Mouse (Mus musculus) limb, embryonic 14.5 days (tissue): ENCODE measurements around the gene Mgll. TPM values are rescaled to one million over a fixed set of nuclear protein-coding genes. Genes with fewer than 3 reads are reported as not detected.

Experiments
- ATAC-seq: fragments of 200-750 bp; cut with Nextera tagmentation; 2 replicates; pipeline ENCODE4 v1.8.0; 2017; ENCODE audit warnings: low read depth, moderate number of reproducible peaks, moderate TSS enrichment; ENCODE audit not compliant: low FRiP score
- DNase-seq: peaks from one replicate; pipeline ENCODE4 v3.0.0-alpha.2; 2015; ENCODE audit warnings: low spot score
- H3K27ac ChIP-seq: fragments of 300-500 bp; sonication (generic); replicated peaks from 2 replicates; pipeline ENCODE4 v1.5.1; 2014; ENCODE audit warnings: low read depth, mild to moderate bottlenecking, low read length, moderate library complexity, mixed read lengths
- H3K27me3 ChIP-seq: fragments of 300-500 bp; sonication (generic); 2 replicates; pipeline ENCODE4 v1.6.1; 2014; ENCODE audit warnings: low read length, mixed read lengths; ENCODE audit not compliant: control insufficient read depth, insufficient read depth
- H3K36me3 ChIP-seq: fragments of 300-500 bp; sonication (generic); 2 replicates; pipeline ENCODE4 v1.6.1; 2014; ENCODE audit warnings: mild to moderate bottlenecking, low read length, moderate library complexity, mixed read lengths; ENCODE audit not compliant: control insufficient read depth, insufficient read depth
- H3K4me1 ChIP-seq: fragments of 300-500 bp; sonication (generic); 2 replicates; pipeline ENCODE4 v1.6.1; 2014; ENCODE audit warnings: antibody characterized with exemption, low read length, mixed read lengths; ENCODE audit not compliant: control insufficient read depth, insufficient read depth
- H3K4me2 ChIP-seq: fragments of 300-500 bp; sonication (generic); replicated peaks from 2 replicates; pipeline ENCODE4 v1.6.1; 2014; ENCODE audit warnings: low read depth, mild to moderate bottlenecking, low read length, moderate library complexity; ENCODE audit not compliant: severe bottlenecking
- H3K4me3 ChIP-seq: fragments of 300-500 bp; sonication (generic); replicated peaks from 2 replicates; pipeline ENCODE4 v1.5.1; 2014; ENCODE audit warnings: low read length
- H3K9ac ChIP-seq: fragments of 300-500 bp; sonication (generic); 2 replicates; pipeline ENCODE4 v1.6.1; 2014; ENCODE audit warnings: mild to moderate bottlenecking, low read depth, low read length, moderate library complexity; ENCODE audit not compliant: severe bottlenecking
- H3K9me3 ChIP-seq: fragments of 300-500 bp; sonication (generic); 2 replicates; pipeline ENCODE4 v1.6.1; 2016; ENCODE audit warnings: low read length; ENCODE audit not compliant: control insufficient read depth
- POLR2A ChIP-seq: fragments of 200-500 bp; IDR thresholded peaks from 2 replicates; pipeline ENCODE4 v1.8.0; 2012; ENCODE audit warnings: inconsistent platforms, mild to moderate bottlenecking, moderate library complexity, borderline replicate concordance; ENCODE audit not compliant: insufficient read depth, insufficient read length; ENCODE audit errors: extremely low read depth
- WGBS: fragments of 180-500 bp; shearing (Covaris S2); extraction: QIAGEN DNeasy Blood & Tissue Kit; methylation state at CpG from one replicate; pipeline ENCODE4 v1.1.7; 2014; 5-methylcytosine and 5-hydroxymethylcytosine counted together
- polyA plus RNA-seq, 2 experiments: library from polyadenylated mRNA; depleted of rRNA in 1 of 2; stranded (reverse) in 1 of 2; unstranded in 1 of 2; fragments of >200 nt; fragmentation: Nextera tagmentation in 1 of 2; extraction: Ambion mirVana in 1 of 2; gene quantifications; 2 replicates each; pipeline versions ENCODE4 v1.2.1 to v1.2.3; 2012 to 2014

The Mgll gene
- polyA plus RNA-seq, 2 experiments = 7.5 to 17.6 TPM

DNA sequence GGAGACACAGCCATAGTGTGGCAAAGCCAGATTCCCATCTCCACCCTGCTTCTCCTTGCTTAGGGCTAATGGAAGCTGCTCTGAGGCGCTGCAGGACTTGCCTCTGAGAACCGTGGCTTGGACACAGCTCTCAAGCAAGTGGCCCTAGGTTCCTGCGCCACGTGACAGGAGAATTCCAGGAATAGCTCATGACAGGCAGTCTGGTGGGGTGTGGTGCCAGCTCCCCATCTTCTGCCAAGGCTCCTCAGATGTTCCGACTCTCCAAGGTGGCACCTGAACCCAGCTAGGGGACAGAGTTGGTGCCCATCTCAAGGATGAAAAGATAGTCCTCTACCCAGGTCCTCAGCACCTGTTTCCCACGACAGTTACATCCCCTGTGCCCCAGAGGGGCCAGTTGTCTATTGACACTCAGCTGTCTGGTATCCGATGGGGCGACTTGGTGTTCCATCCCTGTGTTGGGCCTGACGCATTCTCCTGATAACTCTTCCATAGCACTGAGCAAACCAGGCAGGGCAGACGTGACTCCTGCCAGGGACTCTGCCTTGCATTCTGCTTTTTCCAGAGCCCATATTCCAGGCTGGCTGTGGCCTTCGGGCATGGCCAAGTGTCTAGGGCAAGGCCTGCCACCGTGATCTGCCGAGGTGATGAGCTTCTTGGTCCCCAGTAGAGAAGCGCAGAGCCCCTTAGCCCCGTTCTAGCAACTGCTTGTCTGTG lies 62.7 kb downstream of the Mgll start:
- no peak overlapping the region for H3K9ac ChIP-seq
- H3K4me1 ChIP-seq = peaks cover 20% of the 10 kb centered on the region
- no peaks in the 10 kb centered on the region for H3K36me3 ChIP-seq
- no peak overlapping the region for H3K27ac ChIP-seq
- WGBS = 81% methylated on average over 15 of the region's 15 CpGs
- no peak overlapping the region for H3K4me3 ChIP-seq
- ATAC-seq (no peak), DNase-seq (no peak)
- no peak for TF ChIP-seq POLR2A
- H3K9me3 ChIP-seq = no peaks in the 10 kb centered on the region
- H3K27me3 ChIP-seq = no peaks in the 10 kb centered on the region
- H3K4me2 ChIP-seq = no peak overlapping the region

DNA sequence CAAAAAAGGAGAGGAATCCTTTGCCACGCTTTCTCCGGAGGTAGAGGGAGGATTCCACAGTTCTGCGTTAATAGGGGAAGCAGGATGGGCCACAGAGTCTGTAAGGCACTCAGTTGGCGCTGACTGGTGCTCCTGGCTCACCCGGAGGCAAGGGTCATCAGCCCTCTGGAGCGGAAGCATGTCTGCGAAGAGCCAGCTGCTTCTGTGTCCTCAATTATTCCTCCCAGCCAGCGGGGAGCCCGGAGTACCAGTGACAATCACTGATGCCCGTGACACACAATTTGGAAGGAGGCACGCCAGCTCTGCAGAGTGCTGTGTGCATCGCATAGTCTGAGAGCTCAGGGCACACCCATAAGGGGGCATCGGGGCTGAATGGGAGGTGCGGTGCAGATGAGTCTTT lies 63.3 kb downstream of the Mgll start:
- DNase-seq (no peak), ATAC-seq (no peak)
- no peak for TF ChIP-seq POLR2A
- no peak overlapping the region for H3K27ac ChIP-seq
- no peaks in the 10 kb centered on the region for H3K9me3 ChIP-seq
- peaks cover 20% of the 10 kb centered on the region for H3K4me1 ChIP-seq
- no peaks in the 10 kb centered on the region for H3K36me3 ChIP-seq
- H3K4me2 ChIP-seq = no peak overlapping the region
- no peaks in the 10 kb centered on the region for H3K27me3 ChIP-seq
- H3K9ac ChIP-seq = no peak overlapping the region
- no peak overlapping the region for H3K4me3 ChIP-seq
- WGBS = 65% methylated on average over 14 of the region's 14 CpGs

DNA sequence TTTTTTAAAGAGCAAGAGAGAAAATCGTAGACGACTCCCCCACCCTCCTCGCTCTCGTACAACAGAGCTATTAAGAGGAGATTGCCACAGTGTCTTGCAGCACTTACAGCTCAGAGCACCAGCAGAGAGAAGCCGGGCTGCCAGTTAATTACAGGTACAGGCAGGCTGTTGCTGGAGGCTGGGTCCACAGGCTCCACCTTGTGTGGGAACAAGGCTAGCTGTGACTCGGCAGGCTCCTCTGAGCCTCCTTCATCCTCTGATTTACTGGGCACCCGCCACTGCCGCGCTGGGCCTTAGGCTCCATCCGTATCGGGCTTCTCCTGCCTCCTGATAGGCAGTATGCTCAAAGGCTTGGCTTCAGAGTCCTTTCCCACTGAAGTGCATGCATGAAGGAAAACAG lies 64.0 kb downstream of the Mgll start:
- WGBS = 40% methylated on average over 11 of the region's 11 CpGs

DNA sequence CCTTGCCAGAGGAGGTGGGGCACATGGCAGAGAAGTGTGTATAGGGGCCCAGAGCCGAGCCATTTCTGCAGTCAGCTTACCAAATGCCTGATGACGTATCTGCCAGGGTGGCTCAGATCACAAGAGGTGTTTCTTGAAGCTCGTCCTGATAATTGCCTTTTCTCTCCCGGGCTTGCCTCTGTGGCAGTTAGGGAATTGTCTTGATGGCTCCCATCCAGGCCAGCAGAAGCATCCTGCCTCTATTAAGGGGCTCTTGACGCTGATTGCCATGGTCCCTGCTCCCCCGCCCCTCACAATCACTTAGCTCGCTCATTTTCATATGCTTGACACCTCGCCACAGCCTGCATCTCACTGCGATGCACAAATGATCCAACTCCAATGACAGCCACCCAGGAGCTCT lies 67.1 kb downstream of the Mgll start:
- H3K4me1 ChIP-seq = peaks cover 6% of the 10 kb centered on the region; the same call in 1 of the 2 replicates
- 36% methylated on average over 9 of the region's 9 CpGs for WGBS
- no peak for TF ChIP-seq POLR2A
- H3K27me3 ChIP-seq = no peaks in the 10 kb centered on the region
- H3K27ac ChIP-seq = no peak overlapping the region
- no peak for ATAC-seq
- H3K36me3 ChIP-seq = no peaks in the 10 kb centered on the region
- H3K4me3 ChIP-seq = no peak overlapping the region
- no peak overlapping the region for H3K4me2 ChIP-seq
- no peak overlapping the region for H3K9ac ChIP-seq
- DNase-seq = no peak
- H3K9me3 ChIP-seq = no peaks in the 10 kb centered on the region

More for the DNA sequence above, 64.0 kb downstream of the Mgll start:
- Histone ChIP-seq H3K27ac (no peak overlapping the region), H3K9me3 (no peaks in the 10 kb centered on the region), H3K4me1 (peaks cover 23% of the 10 kb centered on the region), H3K4me3 (no peak overlapping the region), H3K9ac (no peak overlapping the region), H3K4me2 (no peak overlapping the region), H3K27me3 (no peaks in the 10 kb centered on the region), H3K36me3 (no peaks in the 10 kb centered on the region)
- DNase-seq (no peak), ATAC-seq (no peak)
- no peak for TF ChIP-seq POLR2A

DNA sequence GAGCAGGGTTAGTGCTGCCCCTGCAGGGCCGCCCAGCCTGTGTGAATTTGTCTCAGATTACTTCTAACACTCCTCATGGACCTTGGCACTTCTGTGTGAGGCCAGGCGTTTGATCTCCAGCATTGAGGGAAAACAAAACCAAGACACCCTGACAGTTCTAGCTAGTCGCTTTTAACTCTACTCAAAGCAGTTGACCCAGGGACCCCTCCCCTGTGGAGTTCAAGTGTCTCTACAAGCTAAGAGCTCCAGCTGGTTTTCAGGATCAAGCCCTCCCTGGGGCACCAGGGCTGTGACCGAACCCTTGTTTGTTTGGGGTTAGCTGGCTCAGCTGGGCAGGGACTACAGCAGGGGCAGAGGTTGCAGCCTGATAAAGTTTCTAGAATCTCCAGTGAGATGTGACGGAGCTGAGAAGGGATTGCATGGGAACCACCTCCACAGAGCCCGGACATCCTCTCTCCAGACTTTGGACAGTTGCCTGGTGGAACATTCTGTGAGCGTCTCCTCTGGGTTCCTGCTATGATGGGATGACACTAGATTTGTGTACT lies 68.0 kb downstream of the Mgll start:
- WGBS = 54% methylated on average over 7 of the region's 7 CpGs
- no peaks in the 10 kb centered on the region for H3K27me3 ChIP-seq
- H3K36me3 ChIP-seq = no peaks in the 10 kb centered on the region
- DNase-seq (no peak), ATAC-seq (no peak)
- no peak for TF ChIP-seq POLR2A
- H3K4me2 ChIP-seq = no peak overlapping the region
- H3K27ac ChIP-seq = no peak overlapping the region
- no peaks in the 10 kb centered on the region for H3K9me3 ChIP-seq
- H3K4me3 ChIP-seq = no peak overlapping the region
- H3K9ac ChIP-seq = no peak overlapping the region
- peaks cover 6% of the 10 kb centered on the region; the same call in 1 of the 2 replicates for H3K4me1 ChIP-seq
